Mouse (Mus musculus): ENCODE data around the gene Bcam. TPM values are rescaled to one million over a fixed set of nuclear protein-coding genes. Genes with fewer than 3 reads are reported as not detected.

The Bcam gene
- total RNA-seq, 2 experiments from 2014 or later = 263 to 285 TPM

DNA sequence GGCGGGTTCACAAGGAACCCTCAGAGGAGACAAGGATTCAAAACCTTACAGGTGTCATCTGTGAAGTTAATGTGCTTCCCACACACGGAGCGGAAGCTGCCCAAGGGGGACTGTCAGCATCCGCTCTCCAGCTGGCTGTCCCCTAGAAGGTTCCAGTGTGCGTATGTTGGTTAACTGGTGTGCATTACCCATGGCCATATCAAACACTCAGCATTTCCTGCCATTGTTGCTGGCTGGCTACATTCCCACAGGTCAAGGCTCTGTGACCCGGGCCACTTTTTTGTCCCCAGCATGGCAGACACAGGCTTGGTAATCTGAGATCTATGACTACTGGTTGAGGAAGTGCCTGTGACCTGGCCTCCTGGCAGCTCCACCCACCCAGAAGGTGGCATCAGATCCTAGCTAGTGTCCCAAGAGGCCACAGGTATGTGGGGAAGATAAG is 48.0 kb downstream of the Bcam start:
- peak; percentile 73 for DNase-seq

DNA sequence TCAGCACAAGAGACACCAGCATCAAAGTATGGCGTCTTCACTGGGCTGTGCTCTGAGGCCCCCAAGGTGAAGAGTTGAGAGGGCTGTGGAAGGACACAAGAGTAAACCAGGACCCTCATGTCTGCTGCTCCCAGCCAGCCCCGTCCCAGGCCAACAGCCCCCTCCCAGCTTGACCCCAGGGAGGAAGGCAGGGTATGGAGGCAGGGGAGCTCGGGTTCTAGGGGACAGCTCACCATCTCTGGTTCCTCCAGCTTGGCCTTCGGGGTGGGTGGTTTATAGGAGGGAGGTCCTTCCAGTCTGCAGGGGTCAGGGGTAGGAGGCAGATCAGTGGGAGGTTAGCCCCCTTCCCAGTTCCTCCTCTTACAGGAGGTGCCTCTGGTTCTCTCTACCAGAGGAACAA is 51.6 kb downstream of the Bcam start:
- DNase-seq = no peak

DNA sequence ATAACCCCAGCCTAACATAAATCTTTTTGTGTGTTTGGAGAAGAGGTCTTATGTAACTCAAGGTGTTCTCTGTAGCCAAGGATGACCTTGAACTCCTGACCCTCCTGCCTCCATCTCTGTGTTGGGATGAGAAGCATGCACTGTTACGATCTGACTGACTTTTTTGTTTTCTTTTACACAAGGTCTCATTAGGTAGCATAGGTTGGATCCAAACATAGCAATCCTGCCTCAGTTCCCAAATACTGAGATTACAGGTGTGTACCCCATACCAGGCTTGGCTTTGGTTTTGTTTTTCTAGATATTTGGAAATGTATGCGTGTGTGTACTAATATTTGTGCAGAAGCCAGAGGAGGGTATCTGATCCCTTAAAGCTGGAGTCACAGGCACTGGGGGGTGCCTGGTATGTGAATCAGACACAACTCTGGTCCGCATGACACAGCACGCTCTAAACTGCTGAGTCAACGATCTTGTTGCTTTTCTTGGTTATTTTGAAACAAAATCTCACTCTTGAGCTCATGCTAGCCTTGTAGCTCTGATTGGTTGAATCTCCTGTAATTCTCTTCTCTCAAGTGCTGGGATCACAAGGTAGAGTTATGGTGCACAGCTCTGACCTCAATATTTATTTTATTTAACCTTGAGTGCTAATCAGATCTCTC is 52.4 kb downstream of the Bcam start:
- no peak for DNase-seq

DNA sequence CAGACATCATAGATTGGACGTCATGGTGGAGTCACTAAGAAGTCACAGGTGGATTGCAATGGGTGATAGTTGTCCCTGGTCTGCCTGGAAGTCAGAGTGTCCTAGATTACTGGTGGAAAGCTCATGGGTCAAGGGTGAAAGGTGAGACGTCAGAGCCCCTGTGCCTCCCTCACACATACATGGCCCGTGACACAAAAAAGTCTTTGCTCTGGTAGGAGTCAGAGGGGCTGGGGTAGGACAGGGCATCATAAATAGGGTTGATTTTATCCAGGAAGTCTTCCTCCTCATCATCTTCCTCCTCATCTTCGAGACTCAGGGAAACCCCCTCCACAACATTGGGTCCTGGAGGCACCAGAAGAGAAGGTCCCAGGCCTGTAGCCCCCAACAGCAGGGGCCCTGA is 53.5 kb downstream of the Bcam start:
- no peak for DNase-seq

DNA sequence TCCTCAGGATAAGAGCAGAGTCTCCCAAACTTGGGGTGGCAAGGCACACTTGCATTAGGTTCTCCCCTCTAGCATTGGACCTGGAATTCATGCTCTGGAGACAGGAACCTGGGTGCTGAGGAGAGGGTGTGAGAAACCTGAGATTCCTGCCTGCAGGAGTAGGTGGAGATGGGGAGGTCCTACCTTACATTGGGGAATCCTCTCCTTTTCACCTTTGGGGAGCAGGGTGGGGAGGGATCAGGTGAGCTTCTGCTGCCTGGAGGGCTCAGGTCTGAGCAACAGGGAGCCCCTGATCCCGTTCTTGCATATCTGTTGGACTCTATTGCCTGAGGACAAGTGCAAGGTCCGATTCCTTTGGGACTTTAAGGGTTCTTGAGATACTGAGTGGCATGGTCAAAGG is 54.0 kb downstream of the Bcam start:
- DNase-seq = no peak

DNA sequence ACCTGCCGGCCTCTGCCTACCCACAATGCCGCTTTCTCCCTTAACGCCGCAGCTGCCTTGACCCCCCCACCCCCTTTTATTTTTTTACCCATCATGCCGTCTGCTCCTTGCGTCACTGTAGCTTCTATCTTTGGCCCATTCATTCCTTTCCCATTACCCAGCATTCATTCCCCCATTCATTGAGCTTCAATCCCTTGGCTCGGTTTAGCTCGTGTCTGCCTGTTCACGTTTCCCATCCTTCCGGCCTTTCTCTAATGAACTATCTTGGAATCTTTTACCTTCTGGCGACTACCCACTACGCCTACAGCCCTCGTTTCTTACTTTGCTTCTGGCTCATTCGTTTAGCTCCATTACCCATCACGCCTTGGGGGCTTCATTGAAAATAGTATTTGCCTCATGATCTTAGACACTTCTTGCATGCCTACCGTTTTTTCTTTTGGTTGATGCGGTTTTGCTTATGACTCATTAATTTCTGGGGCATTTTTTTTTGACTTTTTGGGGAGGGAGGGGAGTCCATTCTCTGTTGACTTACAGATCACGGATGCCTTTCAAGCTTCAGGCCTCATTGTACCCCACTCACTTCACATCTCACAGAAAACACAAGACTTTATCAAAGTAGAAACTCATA is 54.6 kb downstream of the Bcam start:
- DNase-seq = no peak

DNA sequence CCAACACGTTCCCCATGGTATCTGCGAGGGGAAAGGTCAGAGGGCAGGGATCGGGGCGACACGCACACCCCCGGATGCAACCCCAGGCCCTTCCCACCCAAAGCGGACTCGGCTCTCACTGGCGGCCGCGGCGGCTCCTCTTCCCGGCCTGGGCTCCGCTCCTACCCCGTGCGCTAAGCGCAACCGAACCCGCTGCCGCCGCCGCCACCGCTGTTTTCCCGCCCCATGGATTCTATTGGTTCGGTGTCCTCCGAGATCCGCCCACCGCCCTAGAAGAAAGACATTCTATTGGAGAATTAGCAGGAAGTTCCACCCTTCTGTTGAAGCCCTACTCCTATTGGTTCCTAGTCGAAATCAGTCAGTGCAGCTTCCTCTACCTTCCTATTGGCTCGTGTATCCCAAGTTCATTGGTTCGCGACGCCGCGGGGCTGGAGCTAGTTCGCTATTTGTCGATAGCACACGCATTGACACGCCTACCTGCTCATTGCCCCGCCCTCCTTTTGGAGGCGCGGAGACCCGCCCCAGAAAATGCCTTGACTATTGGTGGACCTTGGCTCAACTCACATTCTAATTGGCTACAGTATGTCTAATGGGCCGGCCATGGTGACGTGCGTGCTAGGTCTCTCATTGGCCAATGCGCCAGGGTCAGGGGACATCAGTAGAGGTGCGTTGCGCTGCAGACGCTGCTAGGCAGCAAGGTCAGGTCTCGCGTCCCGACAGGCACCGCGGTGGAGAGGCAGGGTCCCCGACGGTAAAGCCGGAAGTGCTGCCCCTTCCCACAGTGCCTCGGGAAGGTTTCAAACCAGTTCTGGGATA is 55.4 kb downstream of the Bcam start, which contains the start of gene Tomm40:
Gene Tomm40 (minus strand): TSS at position 200 of the 816 bp plus-strand sequence.
- DNase-seq = peak; percentile 99

DNA sequence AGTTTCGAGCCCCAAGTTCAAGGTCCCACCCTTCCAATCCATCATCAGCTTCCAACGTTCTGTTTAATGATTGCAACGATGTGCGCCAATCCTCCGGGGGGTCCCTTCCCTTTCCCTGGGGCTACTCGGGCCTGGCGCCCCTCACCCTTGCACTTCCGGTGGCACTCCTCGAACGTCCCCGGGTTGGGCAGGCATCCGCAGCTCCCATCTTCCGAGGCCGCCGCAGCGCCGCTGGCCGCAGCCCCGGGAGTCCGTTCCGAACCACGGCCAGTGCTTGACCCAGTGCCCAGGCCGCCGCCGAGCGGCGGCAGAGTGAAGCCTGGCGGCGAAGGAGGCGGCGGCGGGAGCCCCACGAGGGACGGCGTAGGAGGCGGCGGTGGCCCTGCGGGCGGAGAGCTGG is 56.0 kb downstream of the Bcam start:
- no peak for DNase-seq

DNA sequence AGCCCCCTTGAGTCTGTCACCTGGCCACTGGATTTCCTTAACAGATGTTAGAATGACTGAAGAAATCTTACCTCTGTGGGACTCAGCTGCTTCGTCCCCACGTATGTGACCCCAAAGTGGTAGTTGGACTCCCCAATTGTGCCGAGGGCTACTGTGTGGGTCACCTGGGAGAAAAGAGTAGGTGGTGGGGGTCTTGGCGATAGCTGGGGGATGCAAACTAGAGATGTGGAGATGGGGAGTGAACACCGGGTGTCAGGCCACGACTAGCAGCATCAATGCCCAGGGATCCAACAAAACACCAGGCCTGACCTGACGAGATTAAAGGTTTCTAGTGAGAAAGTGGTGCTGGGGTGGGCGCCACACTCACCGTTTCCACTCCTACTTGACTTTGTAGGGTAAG is 57.2 kb downstream of the Bcam start:
- no peak for DNase-seq

DNA sequence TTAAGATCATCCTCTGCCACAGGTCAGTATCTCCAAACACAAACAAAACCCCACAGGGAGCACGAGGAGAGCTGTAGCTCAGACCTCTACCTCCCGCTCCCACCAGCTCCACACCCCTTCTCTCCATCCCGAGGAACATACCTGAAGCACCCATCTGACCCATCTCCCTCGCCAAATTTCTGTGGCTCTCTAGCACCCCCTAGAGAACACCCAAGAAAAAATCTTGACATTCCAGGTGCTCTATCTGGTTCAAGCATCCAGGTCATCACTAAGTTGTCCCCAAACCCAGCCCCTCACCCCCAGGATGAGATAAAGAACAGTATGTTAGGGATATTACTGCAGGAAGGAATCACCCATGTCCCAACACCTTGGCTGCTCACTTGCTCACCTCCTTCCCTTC is 57.6 kb downstream of the Bcam start:
- DNase-seq = no peak

DNA sequence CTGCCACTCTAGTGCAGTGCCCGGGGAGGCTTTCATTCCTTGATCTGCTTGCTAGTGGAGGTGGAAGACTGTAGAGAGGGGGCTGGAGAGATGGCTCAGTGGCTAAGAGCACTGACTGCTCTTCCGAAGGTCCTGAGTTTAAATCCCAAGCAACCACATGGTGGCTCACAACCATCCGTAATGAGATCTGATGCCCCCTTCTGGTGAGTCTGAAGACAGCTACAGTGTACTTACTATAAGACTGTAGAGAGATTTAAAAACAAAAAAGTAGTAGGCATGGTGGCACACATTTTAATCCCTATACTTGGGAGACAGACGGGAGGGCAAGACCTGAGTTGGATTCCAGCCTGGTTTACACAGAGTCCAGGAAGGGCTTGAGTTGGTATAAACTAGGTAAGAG is 58.4 kb downstream of the Bcam start:
- no peak for DNase-seq

DNA sequence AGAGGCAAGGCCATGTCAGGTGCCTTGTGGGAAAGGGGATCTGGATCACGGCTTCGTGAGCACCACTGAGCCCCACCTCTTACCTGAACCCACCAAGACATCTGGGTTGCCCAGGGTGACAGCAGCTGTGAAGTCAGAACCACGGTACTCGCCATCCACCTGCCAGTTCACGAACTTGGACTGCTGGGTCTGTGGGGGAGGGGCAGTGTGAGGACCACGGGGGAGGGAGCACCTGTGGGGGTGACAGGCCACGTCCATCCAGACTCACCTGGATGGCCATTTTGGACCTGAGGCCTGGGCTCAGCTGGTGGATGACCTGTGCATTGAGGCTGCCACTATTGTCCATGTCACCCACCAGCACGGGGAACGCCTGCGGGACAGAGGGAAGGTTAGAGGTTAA is 60.2 kb downstream of the Bcam start:
- no peak for DNase-seq

Other genes with a start within 250 kb of the Bcam start
- 10 to 100 TPM; 45.4 to 45.6 TPM for gene Ppp1r37, start 207.9 kb downstream of the Bcam start, total RNA-seq (2021)
- under 1 TPM in 1 of 2 experiments, not detected in 1; 0.17 TPM for gene Zfp296, start 193.7 kb downstream of the Bcam start, total RNA-seq (2021)
- 10 to 100 TPM; 55.3 to 61.1 TPM for gene Gemin7, start 193.4 kb downstream of the Bcam start, total RNA-seq (2021)
- gene Clasrp, start 166.5 kb downstream of the Bcam start, total RNA-seq (2021) = 10 to 100 TPM; 33.0 to 33.7 TPM
- 1 to 10 TPM; 8.1 to 9.1 TPM for gene Relb, start 141.6 kb downstream of the Bcam start, total RNA-seq (2021)
- gene Clptm1, start 106.0 kb downstream of the Bcam start, total RNA-seq (2021) = 10 to 100 TPM; 98.0 to 99.1 TPM
- under 1 TPM in 1 of 2 experiments, not detected in 1; 0.52 TPM for gene Apoc2, start 93.1 kb downstream of the Bcam start, total RNA-seq (2021)
- gene Gm44805, start 89.6 kb downstream of the Bcam start, total RNA-seq (2021) = not detected
- not detected for gene Apoc4, start 89.5 kb downstream of the Bcam start, total RNA-seq (2021)
- gene Apoc1, start 78.4 kb downstream of the Bcam start, total RNA-seq (2021) = 1 to 10 TPM; 1.9 to 3.0 TPM
- 100 to 1,000 TPM; 198 to 213 TPM for gene Apoe, start 71.8 kb downstream of the Bcam start, total RNA-seq (2021)
- 100 to 1,000 TPM; 147 to 153 TPM for gene Tomm40, start 55.6 kb downstream of the Bcam start, total RNA-seq (2021)
- 10 to 100 TPM; 41.7 to 45.4 TPM for gene Nectin2, start 20.5 kb downstream of the Bcam start, total RNA-seq (2021)
- gene Cblc, start 25.8 kb upstream of the Bcam start, total RNA-seq (2021) = not detected
- 1 to 10 TPM; 4.0 TPM for gene Bcl3, start 51.8 kb upstream of the Bcam start, total RNA-seq (2021)
- not detected for gene Gm19345, start 81.0 kb upstream of the Bcam start, total RNA-seq (2021)
- under 1 TPM in 1 of 2 experiments, not detected in 1; 0.38 TPM for gene Ceacam16, start 90.3 kb upstream of the Bcam start, total RNA-seq (2021)
- not detected for gene Ceacam19, start 116.9 kb upstream of the Bcam start, total RNA-seq (2021)
- gene Pvr, start 150.1 kb upstream of the Bcam start, total RNA-seq (2021) = 10 to 100 TPM; 25.7 to 28.3 TPM
- gene Igsf23, start 179.7 kb upstream of the Bcam start, total RNA-seq (2021) = 1 to 10 TPM; 2.2 to 2.6 TPM
- gene Ceacam20, start 194.4 kb upstream of the Bcam start, total RNA-seq (2021) = not detected
- not detected for gene Nlrp9b, start 220.4 kb upstream of the Bcam start, total RNA-seq (2021)

Data from heart, postnatal 4 days (tissue).